Mouse (Mus musculus): ENCODE measurements around the gene Kcnip2.
"Not testable (repeated sequence)": the region's sequence is repeated elsewhere in the genome, so short reads cannot be mapped to it uniquely, and the experiment has no call there.

Gene Kcnip2

GRCm38 (mm10) chr19:45812115-45812514 lies 3.7 kb downstream of the Kcnip2 start:
- DNase-seq (ENCODE audit: low spot score in 2 of 2) = no peak

- no peak for DNase-seq (ENCODE audit: low spot score in 2 of 2)
Observed at GRCm38 (mm10) chr19:45811028-45811674, 4.7 kb downstream of the Kcnip2 start.

- DNase-seq (ENCODE audit: low spot score in 2 of 2) = no peak
Observed at GRCm38 (mm10) chr19:45807732-45808131, 8.1 kb downstream of the Kcnip2 start.

GRCm38 (mm10) chr19:45805817-45806216 lies 10.0 kb downstream of the Kcnip2 start:
- DNase-seq (ENCODE audit: low spot score in 2 of 2) = not testable (repeated sequence)

- no peak for DNase-seq (ENCODE audit: low spot score in 2 of 2)
Observed at GRCm38 (mm10) chr19:45804593-45805368, 11.1 kb downstream of the Kcnip2 start.

- DNase-seq (ENCODE audit: low spot score in 2 of 2) = no peak
Observed at GRCm38 (mm10) chr19:45803408-45803807, 12.5 kb downstream of the Kcnip2 start.

- DNase-seq (ENCODE audit: low spot score in 2 of 2) = no peak
Observed at GRCm38 (mm10) chr19:45802702-45803101, 13.2 kb downstream of the Kcnip2 start.

GRCm38 (mm10) chr19:45796879-45797278 lies 19.0 kb downstream of the Kcnip2 start:
- no peak for DNase-seq (ENCODE audit: low spot score in 2 of 2)

GRCm38 (mm10) chr19:45796061-45796556 lies 19.8 kb downstream of the Kcnip2 start:
- DNase-seq (ENCODE audit: low spot score in 2 of 2) = no peak

GRCm38 (mm10) chr19:45795406-45795944 lies 20.4 kb downstream of the Kcnip2 start:
- no peak for DNase-seq (ENCODE audit: low spot score in 2 of 2)

GRCm38 (mm10) chr19:45794718-45795117 lies 21.1 kb downstream of the Kcnip2 start:
- no peak for DNase-seq (ENCODE audit: low spot score in 2 of 2)

- DNase-seq (ENCODE audit: low spot score in 2 of 2) = no peak
Observed at GRCm38 (mm10) chr19:45792404-45792803, 23.5 kb downstream of the Kcnip2 start.

- no peak for DNase-seq (ENCODE audit: low spot score in 2 of 2)
Observed at GRCm38 (mm10) chr19:45789888-45790874, 25.7 kb downstream of the Kcnip2 start.

- no peak for DNase-seq (ENCODE audit: low spot score in 2 of 2)
Observed at GRCm38 (mm10) chr19:45789365-45789764, 26.5 kb downstream of the Kcnip2 start.

GRCm38 (mm10) chr19:45788337-45788736 lies 27.5 kb downstream of the Kcnip2 start:
- DNase-seq (ENCODE audit: low spot score in 2 of 2) = no peak

- no peak for DNase-seq (ENCODE audit: low spot score in 2 of 2)
Observed at GRCm38 (mm10) chr19:45787450-45787849, 28.4 kb downstream of the Kcnip2 start.

- DNase-seq (ENCODE audit: low spot score in 2 of 2) = no peak
Observed at GRCm38 (mm10) chr19:45785470-45785869, 30.4 kb downstream of the Kcnip2 start.

GRCm38 (mm10) chr19:45783933-45784576 lies 31.8 kb downstream of the Kcnip2 start:
- no peak for DNase-seq (ENCODE audit: low spot score in 2 of 2)

GRCm38 (mm10) chr19:45783181-45783932 lies 32.5 kb downstream of the Kcnip2 start, which contains the start of gene Mgea5:
TSS of gene Mgea5 (minus strand) at chr19:45783837.
- peak; percentile 97 to 98 for DNase-seq (ENCODE audit: low spot score in 2 of 2)

GRCm38 (mm10) chr19:45782315-45783001 lies 33.4 kb downstream of the Kcnip2 start:
- DNase-seq (ENCODE audit: low spot score in 2 of 2) = peak; percentile 39 to 54

Data from left cerebral cortex, adult 9 months (tissue).